Mouse (Mus musculus) forebrain, embryonic 14.5 days (tissue): ENCODE measurements around the gene Gm3625. TPM values are rescaled to one million over a fixed set of nuclear protein-coding genes. Genes with fewer than 3 reads are reported as not detected.

Source experiments
- ATAC-seq: fragments of 200-750 bp; cut with Nextera tagmentation; 2 replicates; pipeline ENCODE4 v1.8.0; 2017; ENCODE audit warnings: mild to moderate bottlenecking, moderate library complexity
- DNase-seq: peaks from one replicate; pipeline ENCODE4 v3.0.0-alpha.2; 2015; ENCODE audit warnings: low spot score
- H3K27ac ChIP-seq: fragments of 300-500 bp; sonication (generic); 2 replicates; pipeline ENCODE4 v1.5.1; 2014; ENCODE audit warnings: low read depth, mild to moderate bottlenecking, control low read depth, low read length, moderate library complexity
- H3K27me3 ChIP-seq: fragments of 300-500 bp; sonication (generic); replicated peaks from 2 replicates; pipeline ENCODE4 v1.6.1; 2014; ENCODE audit warnings: low read length, control low read depth, mixed read lengths; ENCODE audit not compliant: control insufficient read depth, insufficient read depth
- H3K36me3 ChIP-seq: fragments of 300-500 bp; sonication (generic); 2 replicates; pipeline ENCODE4 v1.6.1; 2014; ENCODE audit warnings: low read length, control low read depth; ENCODE audit not compliant: control insufficient read depth, insufficient read depth
- H3K4me1 ChIP-seq: fragments of 300-500 bp; sonication (generic); 2 replicates; pipeline ENCODE4 v1.6.1; 2014; ENCODE audit warnings: antibody characterized with exemption, low read length, control low read depth; ENCODE audit not compliant: control insufficient read depth, insufficient read depth
- H3K4me2 ChIP-seq: fragments of 300-500 bp; sonication (generic); 2 replicates; pipeline ENCODE4 v1.6.1; 2014; ENCODE audit warnings: mild to moderate bottlenecking, control low read depth, low read length
- H3K4me3 ChIP-seq: fragments of 300-500 bp; sonication (generic); 2 replicates; pipeline ENCODE4 v1.5.1; 2014; ENCODE audit warnings: low read depth, low read length, control low read depth
- H3K9ac ChIP-seq: fragments of 300-500 bp; sonication (generic); 2 replicates; pipeline ENCODE4 v1.6.1; 2014; ENCODE audit warnings: mild to moderate bottlenecking, low read length, control low read depth, moderate library complexity
- H3K9me3 ChIP-seq: fragments of 300-500 bp; sonication (generic); replicated peaks from 2 replicates; pipeline ENCODE4 v1.6.1; 2016; ENCODE audit warnings: low read length, control low read depth, mixed read lengths; ENCODE audit not compliant: control insufficient read depth
- WGBS: fragments of 180-500 bp; shearing (Covaris S2); extraction: QIAGEN DNeasy Blood & Tissue Kit; methylation state at CpG from one replicate; pipeline ENCODE4 v1.1.7; 2014; 5-methylcytosine and 5-hydroxymethylcytosine counted together
- polyA plus RNA-seq: library from polyadenylated mRNA; unstranded; fragments of >200 nt; fragmentation: Nextera tagmentation; extraction: Ambion mirVana; gene quantifications from 2 replicates; pipeline ENCODE4 v1.2.1, GENCODE M21; 2014

The Gm3625 gene
- not detected in 2 replicates for polyA plus RNA-seq

DNA sequence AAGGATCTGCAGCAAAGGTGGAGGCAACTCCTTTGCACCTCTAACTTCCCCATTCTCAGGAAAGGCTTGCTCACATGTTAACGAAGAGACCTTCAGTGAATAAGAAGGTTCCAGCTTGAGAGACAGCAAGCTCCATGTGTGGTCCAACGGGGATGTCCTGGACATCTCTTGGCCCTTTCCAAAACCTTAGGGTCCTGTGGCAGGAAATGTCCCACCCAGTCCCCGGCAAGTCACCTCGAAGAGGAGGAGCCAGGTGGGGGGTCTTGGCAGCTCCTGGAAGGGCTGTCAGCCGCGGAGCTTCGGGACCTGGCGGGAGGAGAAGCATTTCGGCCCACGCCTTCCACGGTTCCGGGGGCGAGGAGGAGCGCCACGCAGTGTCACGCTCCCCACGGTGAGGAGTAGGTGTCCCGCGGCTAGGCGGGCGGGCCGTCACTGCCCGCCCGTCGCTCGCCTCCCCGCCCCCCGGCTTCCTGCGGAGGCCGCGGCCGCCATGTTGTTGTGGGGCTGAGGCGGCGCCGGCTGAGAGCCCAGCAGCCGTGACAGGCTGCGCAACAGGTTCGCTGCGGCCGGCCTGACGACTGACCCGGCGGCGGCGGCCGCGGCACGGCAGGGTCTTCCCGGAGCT is at the start of gene Gm3625, which contains the start of gene Itsn2:
Gene Gm3625, minus strand, starts transcription at position 387 of the 625 bp plus-strand sequence.
Gene Itsn2, plus strand, starts transcription at position 98 of the 625 bp plus-strand sequence.
- Histone ChIP-seq H3K36me3 (no peaks in the 10 kb centered on the region), H3K4me1 (peaks cover 3% of the 10 kb centered on the region; the same call in 1 of the 2 replicates), H3K9me3 (no peaks in the 10 kb centered on the region), H3K9ac (peak within 1 kb of the TSS; percentile 83), H3K4me3 (peak within 1 kb of the TSS; percentile 82), H3K27ac (no peak within 1 kb of the TSS), H3K27me3 (no peaks in the 10 kb centered on the region), H3K4me2 (peak within 1 kb of the TSS; percentile 72)
- peak; percentile 75 for DNase-seq
- under 1% methylated on average over 37 of the region's 49 CpGs for WGBS
- peak; percentile 90 for ATAC-seq

DNA sequence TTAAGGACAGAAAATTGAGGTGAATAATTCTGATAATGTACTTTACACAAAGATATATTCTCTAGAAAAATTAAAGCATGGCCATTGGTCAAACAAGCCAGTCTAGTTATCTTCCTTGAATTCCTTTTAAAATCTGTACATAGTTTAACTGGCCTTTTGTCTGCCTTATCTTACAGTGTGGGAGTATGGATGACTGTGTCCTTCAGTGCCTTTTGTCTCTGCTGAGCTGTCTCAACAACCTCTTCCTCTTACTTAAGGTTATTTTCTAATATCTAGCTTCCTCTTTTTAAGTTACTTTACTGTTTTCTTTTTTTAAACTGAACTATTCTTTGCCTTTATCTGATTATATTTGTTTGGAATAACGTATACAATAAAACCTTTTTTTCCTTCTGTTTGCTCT is 48.0 kb upstream of the Gm3625 start:
- Histone ChIP-seq H3K27ac (no peak overlapping the region), H3K36me3 (peaks cover 21% of the 10 kb centered on the region), H3K4me1 (no peaks in the 10 kb centered on the region), H3K27me3 (no peaks in the 10 kb centered on the region), H3K9ac (no peak overlapping the region), H3K4me2 (no peak overlapping the region), H3K4me3 (no peak overlapping the region), H3K9me3 (no peaks in the 10 kb centered on the region)
- DNase-seq (no peak), ATAC-seq (no peak)
- WGBS, result 92% methylated on average over 1 of the region's 1 CpGs

DNA sequence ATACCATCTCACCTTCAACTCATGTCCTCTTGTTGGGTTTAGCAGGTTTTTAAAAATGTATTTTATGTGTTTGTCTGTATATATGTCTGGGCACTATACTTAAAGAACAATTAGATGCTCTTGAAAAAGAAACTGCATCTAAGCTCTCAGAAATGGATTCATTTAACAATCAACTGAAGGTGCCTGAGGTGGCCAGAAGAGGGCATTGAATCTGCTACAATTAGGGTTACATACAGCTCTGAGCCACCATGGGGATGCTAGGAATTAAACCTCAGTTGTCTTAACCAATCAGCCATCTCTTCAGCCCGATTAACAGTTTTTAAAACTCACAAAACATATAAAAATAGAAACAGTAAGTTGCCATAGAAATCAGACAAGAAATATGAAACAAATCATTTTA is 45.7 kb upstream of the Gm3625 start:
- no peak overlapping the region for H3K9ac ChIP-seq
- DNase-seq, result no peak
- no peak overlapping the region for H3K27ac ChIP-seq
- no peaks in the 10 kb centered on the region for H3K4me1 ChIP-seq
- H3K4me3 ChIP-seq, result no peak overlapping the region
- no peaks in the 10 kb centered on the region for H3K9me3 ChIP-seq
- H3K36me3 ChIP-seq, result peaks cover 36% of the 10 kb centered on the region
- WGBS, result 84% methylated on average over 1 of the region's 1 CpGs
- ATAC-seq, result no peak
- no peak overlapping the region for H3K4me2 ChIP-seq
- no peaks in the 10 kb centered on the region for H3K27me3 ChIP-seq

DNA sequence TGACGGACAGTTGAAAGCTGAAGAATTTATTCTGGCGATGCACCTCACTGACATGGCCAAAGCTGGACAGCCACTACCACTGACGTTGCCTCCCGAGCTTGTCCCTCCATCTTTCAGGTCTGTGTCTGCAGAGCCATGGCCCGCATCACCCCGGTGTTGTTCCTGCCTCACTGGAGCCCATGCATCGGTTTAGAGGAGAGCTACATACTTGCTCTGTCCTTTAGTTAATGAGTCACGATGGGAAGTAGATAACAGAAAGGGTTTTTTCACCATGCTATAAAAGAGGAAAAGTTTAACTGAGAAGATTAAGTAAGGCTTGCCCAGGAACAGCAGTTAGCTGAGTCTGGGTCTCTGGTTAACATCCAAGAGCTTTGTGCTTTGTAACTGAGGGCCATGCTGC is 40.2 kb upstream of the Gm3625 start:
- Histone ChIP-seq H3K27ac (no peak overlapping the region), H3K36me3 (peaks cover 46% of the 10 kb centered on the region), H3K4me2 (no peak overlapping the region), H3K4me3 (no peak overlapping the region), H3K9ac (no peak overlapping the region), H3K4me1 (no peaks in the 10 kb centered on the region), H3K27me3 (no peaks in the 10 kb centered on the region), H3K9me3 (no peaks in the 10 kb centered on the region)
- no peak for ATAC-seq
- WGBS, result 85% methylated on average over 8 of the region's 8 CpGs
- DNase-seq, result no peak

DNA sequence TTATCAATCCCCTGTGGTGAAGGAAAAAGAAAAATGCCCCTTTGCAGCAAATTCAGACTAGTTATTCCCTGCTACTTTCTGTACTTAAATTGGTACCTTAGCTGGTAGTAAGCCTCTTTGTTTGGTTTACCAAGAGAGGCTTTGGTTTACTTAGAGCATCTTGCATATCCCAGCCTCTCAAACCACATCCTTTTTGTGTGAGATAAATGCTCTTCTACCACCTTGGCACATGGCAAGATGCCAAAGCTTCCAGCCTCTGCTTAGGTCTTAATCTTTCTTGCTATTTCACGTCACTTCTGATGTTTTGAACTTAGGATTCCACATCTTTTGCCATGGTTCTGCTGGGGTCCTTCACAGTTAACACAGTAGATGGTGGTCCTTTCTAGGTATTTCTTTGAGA is 31.5 kb upstream of the Gm3625 start:
- H3K27ac ChIP-seq, result no peak overlapping the region
- H3K9ac ChIP-seq, result no peak overlapping the region
- no peak for ATAC-seq
- H3K36me3 ChIP-seq, result no peaks in the 10 kb centered on the region
- no peaks in the 10 kb centered on the region for H3K9me3 ChIP-seq
- H3K27me3 ChIP-seq, result no peaks in the 10 kb centered on the region
- no peaks in the 10 kb centered on the region for H3K4me1 ChIP-seq
- 72% methylated on average over 1 of the region's 1 CpGs for WGBS
- no peak overlapping the region for H3K4me2 ChIP-seq
- no peak for DNase-seq
- no peak overlapping the region for H3K4me3 ChIP-seq

- H3K27me3 ChIP-seq, result no peaks in the 10 kb centered on the region
- WGBS, result 85% methylated on average over 2 of the region's 2 CpGs
- no peak overlapping the region for H3K27ac ChIP-seq
- H3K4me1 ChIP-seq, result no peaks in the 10 kb centered on the region
- H3K9ac ChIP-seq, result no peak overlapping the region
- DNase-seq (no peak), ATAC-seq (no peak)
- H3K4me2 ChIP-seq, result no peak overlapping the region
- no peak overlapping the region for H3K4me3 ChIP-seq
- no peaks in the 10 kb centered on the region for H3K36me3 ChIP-seq
- no peaks in the 10 kb centered on the region for H3K9me3 ChIP-seq
These were observed 22.0 kb upstream of the Gm3625 start for GRCm38 (mm10) chr12:4614722-4615121.

DNA sequence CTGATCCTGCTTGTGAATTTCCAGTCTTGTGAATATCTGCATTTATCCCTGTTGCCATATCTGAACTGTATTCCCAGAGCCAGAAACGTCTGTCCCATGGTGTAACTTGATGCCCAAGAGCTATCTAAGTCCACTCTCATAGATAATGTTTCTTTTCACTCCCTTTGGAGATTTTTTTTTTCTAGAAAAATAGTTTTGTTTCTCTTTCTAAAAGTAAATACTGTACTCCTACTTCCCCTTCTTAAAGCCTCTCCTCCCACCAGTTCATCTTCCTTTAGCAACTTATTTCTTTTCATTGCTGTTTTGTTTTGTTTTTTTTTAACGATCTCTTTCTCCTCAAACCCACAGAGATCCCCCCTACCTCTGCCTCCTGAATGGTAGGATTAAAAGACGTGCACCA is 13.9 kb upstream of the Gm3625 start:
- DNase-seq (no peak), ATAC-seq (no peak)
- no peaks in the 10 kb centered on the region for H3K4me1 ChIP-seq
- no peak overlapping the region for H3K9ac ChIP-seq
- H3K36me3 ChIP-seq, result no peaks in the 10 kb centered on the region
- H3K9me3 ChIP-seq, result no peaks in the 10 kb centered on the region
- H3K27ac ChIP-seq, result no peak overlapping the region
- no peak overlapping the region for H3K4me2 ChIP-seq
- 9% methylated on average over 3 of the region's 3 CpGs for WGBS
- no peak overlapping the region for H3K4me3 ChIP-seq
- no peaks in the 10 kb centered on the region for H3K27me3 ChIP-seq

DNA sequence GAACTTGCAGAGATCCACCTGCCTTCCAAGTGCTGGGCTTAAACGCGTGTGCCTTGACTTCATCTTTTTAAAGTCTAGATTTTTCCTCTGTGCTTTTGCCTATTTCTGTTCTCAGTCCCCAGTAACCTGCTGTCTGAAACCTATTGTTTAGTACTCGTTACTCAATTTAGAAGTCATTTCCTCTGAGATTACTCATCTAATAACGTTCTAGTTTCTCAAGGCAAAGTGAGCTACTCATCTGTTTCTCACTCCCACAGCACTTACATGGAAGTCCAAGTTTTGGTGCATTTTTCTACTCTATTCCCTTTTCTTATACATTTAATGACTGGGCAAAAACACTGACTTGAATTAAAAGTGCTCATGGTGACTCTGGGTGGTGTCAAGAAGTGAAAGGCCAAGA is 7.0 kb upstream of the Gm3625 start:
- DNase-seq (no peak), ATAC-seq (no peak)
- no peaks in the 10 kb centered on the region for H3K27me3 ChIP-seq
- H3K4me1 ChIP-seq, result no peaks in the 10 kb centered on the region
- H3K4me3 ChIP-seq, result no peak overlapping the region
- no peak overlapping the region for H3K27ac ChIP-seq
- no peak overlapping the region for H3K9ac ChIP-seq
- no peaks in the 10 kb centered on the region for H3K9me3 ChIP-seq
- no peaks in the 10 kb centered on the region for H3K36me3 ChIP-seq
- WGBS, result 69% methylated on average over 4 of the region's 4 CpGs
- no peak overlapping the region for H3K4me2 ChIP-seq

DNA sequence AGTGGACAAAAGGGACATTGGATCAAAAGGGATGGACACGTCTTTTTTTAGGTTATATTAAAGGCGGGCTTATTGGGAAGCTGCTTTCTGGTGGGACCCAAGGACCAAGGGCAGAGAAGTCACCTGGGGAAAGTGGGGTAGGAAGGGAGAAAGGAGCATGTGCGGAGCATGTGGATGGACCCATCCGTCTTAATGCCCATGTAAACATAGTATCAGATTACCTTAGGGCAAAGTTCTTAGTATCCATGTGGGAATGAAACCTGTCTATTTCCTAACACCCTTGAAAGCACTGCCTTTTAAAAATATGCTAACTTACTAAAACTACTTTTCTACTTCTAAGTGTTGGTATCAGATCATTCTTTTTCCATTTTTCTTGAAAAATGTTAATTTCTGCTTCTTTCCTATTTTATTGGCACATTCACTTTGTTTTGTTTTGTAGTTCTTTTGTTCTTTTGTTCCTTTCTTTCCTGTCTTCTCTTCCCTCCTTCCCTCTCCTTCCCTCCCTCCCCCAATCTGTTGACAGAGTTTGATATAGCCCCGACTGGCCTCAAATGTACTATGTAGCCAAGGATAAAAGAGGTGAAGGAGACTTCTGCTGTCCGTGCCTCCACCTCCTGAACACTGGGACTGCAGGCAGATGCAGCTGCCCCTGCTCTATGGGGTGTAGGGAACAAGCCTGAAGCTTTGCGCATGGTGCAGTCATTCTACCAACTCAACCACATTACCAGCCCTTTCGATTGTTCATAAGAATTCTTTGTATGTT is 6.1 kb upstream of the Gm3625 start:
- H3K4me3 ChIP-seq, result no peak overlapping the region
- H3K9me3 ChIP-seq, result no peaks in the 10 kb centered on the region
- no peak overlapping the region for H3K9ac ChIP-seq
- H3K27ac ChIP-seq, result no peak overlapping the region
- no peak overlapping the region for H3K4me2 ChIP-seq
- DNase-seq, result no peak
- no peak for ATAC-seq
- peaks cover 3% of the 10 kb centered on the region; the same call in 1 of the 2 replicates for H3K4me1 ChIP-seq
- H3K27me3 ChIP-seq, result no peaks in the 10 kb centered on the region
- H3K36me3 ChIP-seq, result no peaks in the 10 kb centered on the region
- 66% methylated on average over 8 of the region's 8 CpGs for WGBS
